8 mouse cellular contexts compared by ENCODE assay signal in genomic region chr17:67837351-67838090, GRCm38 (mm10).
DNase-seq lines count a peak whose midpoint lies in the region; ATAC-seq and TF ChIP-seq lines count a peak whose summit lies in the region.

No protein-coding gene starts in this region.

- H3K9me3 ChIP-seq in intestine, embryonic 14.5 days (ENCODE audit: control insufficient read depth, low read length), result no peaks in the 10 kb centered on the region; the same call in 1 of the 2 replicates

- H3K4me3 ChIP-seq in intestine, embryonic 14.5 days (ENCODE audit: low read depth, low read length), result no peak overlapping the region
- H3K4me3 ChIP-seq in left cerebral cortex, adult 2 months, result no peak overlapping the region

- peak; percentile 87 for ATAC-seq in common myeloid progenitor, adult 5-6 weeks (replicated peaks; ENCODE audit: low read depth, poor library complexity, severe bottlenecking)
- no peak for ATAC-seq in intestine, embryonic 14.5 days (replicated peaks; ENCODE audit: low FRiP score, low TSS enrichment, low read depth)
- ATAC-seq in megakaryocyte progenitor cell, adult 5-6 weeks (replicated peaks; ENCODE audit: poor library complexity), result peak; percentile 95
- ATAC-seq in activated CD4-positive, CD25-positive, alpha-beta regulatory T cell, adult 4 months, result no peak

- H3K9ac ChIP-seq in intestine, embryonic 14.5 days (ENCODE audit: low read length), result no peak overlapping the region

- H3K36me3 ChIP-seq in intestine, embryonic 14.5 days (ENCODE audit: control insufficient read depth, insufficient read depth, low read length), result no peaks in the 10 kb centered on the region

- 64% methylated on average over 17 of the region's 17 CpGs for WGBS in intestine, embryonic 14.5 days

- peak; percentile 89 for TF ChIP-seq CTCF in left cerebral cortex, adult 2 months (IDR thresholded peaks at IDR 0.05)

- H3K27me3 ChIP-seq in intestine, embryonic 14.5 days (replicated peaks; ENCODE audit: control insufficient read depth, insufficient read depth, low read length), result no peaks in the 10 kb centered on the region

- peak; percentile 67 for DNase-seq in adrenal gland, adult 2 months
- peak; percentile 42 for DNase-seq in gastrocnemius, postnatal 14 days
- DNase-seq in intestine, embryonic 14.5 days (ENCODE audit: low spot score), result peak; percentile 88
- peak; percentile 77 to 82 for DNase-seq in left cerebral cortex, adult 2 months (ENCODE audit: extremely low spot score in 1 of 2, low spot score in 2 of 2)
- peak; percentile 80 for DNase-seq in right cerebral cortex, postnatal 4 days

- intact Hi-C loops in gastrocnemius, postnatal 14 days (cut with DNase I; ENCODE audit: low total_unique reads), result loop anchor here (2.0 kb wide), 1 partner anchor 59 kb away; no protein-coding TSS in a partner anchor
- intact Hi-C loops in left cerebral cortex, adult 2 months (cut with DNase I), result loop anchor here (1.0 kb wide), 2 partner anchors 186 to 1259 kb away; no protein-coding TSS in a partner anchor

- no peaks in the 10 kb centered on the region for H3K4me1 ChIP-seq in intestine, embryonic 14.5 days (replicated peaks; ENCODE audit: control insufficient read depth, insufficient read depth, low read length)

- H3K4me2 ChIP-seq in intestine, embryonic 14.5 days (ENCODE audit: low read length), result no peak overlapping the region

- no peak overlapping the region for H3K27ac ChIP-seq in intestine, embryonic 14.5 days (ENCODE audit: low read depth)
- no peak overlapping the region for H3K27ac ChIP-seq in left cerebral cortex, adult 2 months

Comparison
In these comparisons a context has a peak if more than half of its experiments do, and no peak if none do; other contexts are left out.
1. ATAC-seq: peak in common myeloid progenitor, adult 5-6 weeks (single experiment) and megakaryocyte progenitor cell, adult 5-6 weeks (single experiment); none in intestine, embryonic 14.5 days (single experiment) and activated CD4-positive, CD25-positive, alpha-beta regulatory T cell, adult 4 months (single experiment).
2. Peak in every context shown above with its lines, with median percentiles within 50 percentile points of each other: DNase-seq.